Mouse (Mus musculus) frontal cortex, postnatal 14 days (tissue): ENCODE data around the gene Prkcd.

Experiments used
- DNase-seq, 2 experiments: peaks; one replicate each; pipeline ENCODE4 v3.0.0; 2022; ENCODE audit warnings: low spot score in 2 of 2

Gene Prkcd

GRCm38 (mm10) chr14:30625856-30626726 is at the start of gene Prkcd:
Gene Prkcd, minus strand, starts transcription at chr14:30626210.
- peak; percentile 43 to 51 for DNase-seq

- DNase-seq: no peak
Observed at GRCm38 (mm10) chr14:30674947-30675346, 48.9 kb upstream of the Prkcd start.

DNA sequence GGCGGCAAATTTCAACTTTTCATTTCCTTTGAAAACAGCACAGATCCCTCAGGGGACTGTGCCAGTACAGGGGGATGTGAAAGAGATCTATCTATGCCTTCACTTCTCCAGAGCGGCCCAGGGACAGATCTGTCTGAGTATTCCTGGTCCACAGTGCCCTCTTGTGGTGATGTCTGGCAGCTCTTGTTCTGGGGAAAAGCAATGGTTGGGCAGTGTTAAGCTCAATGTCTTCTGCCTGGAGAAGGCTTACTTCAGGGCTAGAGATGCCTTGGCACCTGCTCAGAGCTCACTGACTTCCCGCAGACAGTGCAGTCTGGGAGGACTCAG is 45.9 kb upstream of the Prkcd start:
- peak; percentile 81 to 94 for DNase-seq

GRCm38 (mm10) chr14:30671095-30671985 is 45.3 kb upstream of the Prkcd start:
- DNase-seq: no peak

DNA sequence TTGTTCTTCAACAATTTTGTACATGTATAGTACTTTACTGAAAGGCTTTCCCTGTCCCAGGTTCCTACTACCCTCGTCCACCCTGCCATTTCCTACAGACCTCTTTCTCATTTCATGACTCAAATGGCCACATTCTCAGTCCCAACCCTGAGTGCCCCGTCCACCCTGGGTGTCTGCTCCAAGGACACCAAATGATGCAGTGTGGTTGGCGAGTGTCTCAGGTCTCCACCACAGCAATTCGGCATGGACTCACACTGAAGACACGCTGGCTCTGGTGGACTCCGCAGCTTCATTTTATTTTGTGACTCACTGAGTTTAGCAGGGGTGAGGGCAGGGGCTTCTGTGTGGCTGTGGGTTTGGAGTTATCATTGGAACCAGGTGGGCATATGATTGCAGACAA is 44.2 kb upstream of the Prkcd start:
- no peak for DNase-seq

DNA sequence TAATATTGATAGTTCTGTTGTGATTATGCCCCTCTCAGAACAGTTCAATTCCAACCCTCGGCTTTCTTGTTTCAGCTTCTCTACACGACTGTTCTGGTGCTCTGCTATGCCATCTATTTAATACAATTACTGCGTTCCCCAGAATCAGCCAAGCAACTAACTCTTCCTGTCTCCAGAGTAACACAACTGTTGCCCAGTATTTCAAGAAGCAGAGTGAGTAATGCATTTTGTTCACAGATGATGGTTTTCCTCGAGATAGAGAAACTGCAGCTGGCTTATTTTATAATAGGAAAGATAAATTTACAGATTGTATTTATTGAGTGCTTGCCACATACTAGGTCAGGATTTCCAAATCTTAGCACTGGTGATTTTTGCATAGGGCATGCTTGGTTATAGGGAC is 40.6 kb upstream of the Prkcd start:
- DNase-seq: no peak

GRCm38 (mm10) chr14:30666061-30666460 is 40.1 kb upstream of the Prkcd start:
- no peak for DNase-seq

GRCm38 (mm10) chr14:30655531-30655930 is 29.5 kb upstream of the Prkcd start:
- DNase-seq: no peak

DNA sequence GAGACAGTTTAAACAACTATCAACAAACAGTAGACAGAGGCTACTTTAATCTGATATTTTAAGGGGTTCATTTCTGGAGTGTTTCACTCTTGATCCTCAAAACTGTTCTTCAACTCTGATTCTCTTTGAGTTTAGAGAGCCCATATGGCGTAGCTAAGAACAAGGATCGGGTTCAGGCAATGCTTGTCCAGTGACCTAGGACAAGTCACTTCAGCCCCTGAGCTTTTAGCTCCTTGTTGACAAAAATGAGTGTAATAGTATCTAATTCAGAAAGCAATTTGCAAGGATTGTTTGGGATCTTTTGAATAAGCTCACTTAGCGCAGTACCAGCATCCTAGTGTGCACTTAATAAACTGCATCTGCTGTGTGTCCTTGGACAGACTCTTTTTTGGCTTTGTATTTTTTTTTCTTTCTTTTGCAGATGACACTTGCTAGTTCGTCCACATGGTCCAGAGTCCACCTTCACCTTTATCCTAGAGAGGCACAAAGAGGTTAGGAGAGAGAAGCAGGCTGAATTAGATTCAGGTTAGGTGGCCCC is 28.8 kb upstream of the Prkcd start:
- no peak for DNase-seq

GRCm38 (mm10) chr14:30653943-30654659 is 28.1 kb upstream of the Prkcd start, which contains the start of gene Rft1:
Gene Rft1, plus strand, starts transcription at chr14:30654360.
- DNase-seq: peak; percentile 94 to 98

GRCm38 (mm10) chr14:30650969-30651368 is 25.0 kb upstream of the Prkcd start:
- DNase-seq: peak; percentile 40 to 51

- DNase-seq: no peak
Observed at GRCm38 (mm10) chr14:30649745-30650144, 23.7 kb upstream of the Prkcd start.

- no peak for DNase-seq
Observed at GRCm38 (mm10) chr14:30648478-30648877, 22.5 kb upstream of the Prkcd start.

- no peak for DNase-seq
Observed at GRCm38 (mm10) chr14:30646486-30646885, 20.5 kb upstream of the Prkcd start.

DNA sequence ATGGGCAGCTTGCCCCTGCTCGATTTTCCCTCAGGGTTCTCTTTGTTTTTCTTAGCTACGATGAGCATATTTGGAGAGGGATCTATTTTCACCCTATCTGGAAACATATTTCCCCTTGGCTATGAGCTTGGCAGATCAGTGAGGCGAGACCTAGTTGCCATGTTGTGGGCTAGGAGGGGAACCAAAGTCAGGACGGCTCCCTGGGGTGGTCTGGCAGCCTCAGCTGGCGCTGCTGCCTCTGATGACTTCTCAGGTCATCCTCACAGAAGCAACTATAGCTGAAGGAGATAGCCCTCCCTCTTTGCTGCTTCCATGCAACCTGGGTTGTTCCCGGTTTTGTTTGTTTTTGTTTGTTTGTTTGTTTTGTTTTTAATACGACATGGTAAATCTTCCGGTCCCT is 19.1 kb upstream of the Prkcd start:
- DNase-seq: no peak

- DNase-seq: no peak
Observed at GRCm38 (mm10) chr14:30644026-30644425, 18.0 kb upstream of the Prkcd start.

- DNase-seq: no peak
Observed at GRCm38 (mm10) chr14:30641748-30642147, 15.7 kb upstream of the Prkcd start.

GRCm38 (mm10) chr14:30638686-30639085 is 12.7 kb upstream of the Prkcd start:
- DNase-seq: no peak

GRCm38 (mm10) chr14:30638009-30638408 is 12.0 kb upstream of the Prkcd start:
- DNase-seq: no peak

GRCm38 (mm10) chr14:30637087-30637486 is 11.1 kb upstream of the Prkcd start:
- DNase-seq: no peak

DNA sequence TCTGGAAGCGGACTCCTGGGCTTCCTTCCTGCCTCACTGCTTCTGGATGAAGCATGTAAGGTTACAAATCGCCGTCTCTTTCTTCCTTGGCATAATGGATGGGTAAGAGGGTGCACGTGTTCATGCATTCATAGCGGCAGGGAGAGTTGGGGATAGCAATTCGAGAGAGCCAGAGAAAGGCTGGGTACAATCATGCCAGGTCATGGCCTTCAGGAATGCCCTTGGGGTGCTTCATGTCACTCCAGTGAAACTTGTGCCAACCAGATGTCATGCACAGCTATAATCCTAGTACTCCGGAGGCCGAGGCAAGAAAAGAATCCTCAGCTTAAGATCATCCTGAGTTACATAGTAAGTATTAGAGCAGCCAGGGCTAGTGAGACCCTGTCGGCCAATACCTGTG is 10.5 kb upstream of the Prkcd start:
- DNase-seq: no peak
